Mouse (Mus musculus): Measurements from ENCODE around the gene Cdc42ep2.

GRCm38 (mm10) chr19:5922119-5922942 is 2.3 kb downstream of the Cdc42ep2 start:
- TF ChIP-seq ZC3H11A (IDR thresholded peaks at IDR 0.05; ENCODE audit: borderline replicate concordance, low read depth, low read length) = no peak
- TF ChIP-seq ZNF384 (IDR thresholded peaks at IDR 0.05; ENCODE audit: low read depth, low read length) = no peak
